Mouse (Mus musculus) monocyte, adult 59 days (primary cell): ENCODE results near the gene 4932438H23Rik. TPM values are rescaled to one million over a fixed set of nuclear protein-coding genes. Genes with fewer than 3 reads are reported as not detected.

Source experiments
- total RNA-seq, 2 experiments: library from RNA; stranded (reverse); gene quantifications; one replicate each; pipeline ENCODE4 v1.2.4; 2023

The 4932438H23Rik gene
- total RNA-seq: not detected

GRCm38 (mm10) chr16:91095022-91095421, at the start of gene 4932438H23Rik:
4932438H23Rik (minus strand) TSS chr16:91095122.

GRCm38 (mm10) chr16:91044270-91045182, 50.4 kb downstream of the 4932438H23Rik start, which contains the start of gene Paxbp1:
Paxbp1 (minus strand) TSS chr16:91044543.

GRCm38 (mm10) chr16:91011021-91011683, 83.8 kb downstream of the 4932438H23Rik start, which contains the start of gene Synj1:
Synj1 (minus strand) TSS chr16:91011308.

Other genes starting within 250 kb of the 4932438H23Rik start
- gene Cfap298, start 160.0 kb downstream of the 4932438H23Rik start, total RNA-seq: 1 to 10 TPM; 5.2 to 7.1 TPM
- 100 to 1,000 TPM; 214 to 236 TPM for gene Synj1, start 83.8 kb downstream of the 4932438H23Rik start, total RNA-seq
- gene Paxbp1, start 50.6 kb downstream of the 4932438H23Rik start, total RNA-seq: 100 to 1,000 TPM; 113 to 117 TPM
- gene Olig2, start 130.3 kb upstream of the 4932438H23Rik start, total RNA-seq: not detected
- gene Olig1, start 174.7 kb upstream of the 4932438H23Rik start, total RNA-seq: not detected